In the genomic region with DNA sequence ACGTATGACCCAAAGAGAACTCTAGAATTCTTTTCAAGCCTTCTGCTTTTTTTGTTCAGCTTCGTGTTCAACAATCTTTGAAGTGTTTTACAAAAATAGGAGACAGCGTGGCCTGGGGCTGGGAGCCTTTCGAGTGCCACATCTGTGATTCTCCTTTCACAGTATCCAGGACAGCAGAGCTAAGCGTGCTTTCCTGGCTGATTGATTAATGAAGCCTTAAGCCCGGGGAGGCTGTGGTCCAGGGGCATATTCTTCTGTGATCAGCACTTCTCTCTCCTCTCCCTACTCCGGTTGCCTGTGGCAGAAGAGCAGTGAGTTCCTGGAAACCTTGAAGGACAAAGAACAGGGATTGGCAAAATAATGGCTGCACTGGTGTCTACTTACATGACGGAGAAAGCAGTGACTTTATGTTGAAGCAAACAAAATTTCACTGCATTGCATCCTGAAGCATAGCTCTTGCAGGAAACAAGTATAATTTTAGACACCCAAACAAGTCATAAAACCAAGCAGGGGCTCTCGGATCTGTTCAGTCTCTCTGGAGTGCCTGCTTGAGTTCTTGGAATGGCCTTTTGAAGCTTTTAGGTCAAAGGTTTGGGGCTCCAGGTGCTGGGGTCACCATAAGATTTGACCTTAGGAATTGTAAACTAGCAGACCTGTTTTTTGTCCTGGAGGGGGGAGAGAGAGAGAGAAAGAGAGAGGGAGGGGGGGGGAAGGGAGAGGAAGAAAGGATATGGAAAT, we compare ENCODE assay signal across 16 mouse cellular contexts. TPM values are rescaled to one million over a fixed set of nuclear protein-coding genes. Genes with fewer than 3 reads are reported as not detected.
A peak's percentile ranks its signal among the peaks of the same experiment; 100 is the strongest.
DNase-seq lines count a peak whose midpoint lies in the region; ATAC-seq and TF ChIP-seq lines count a peak whose summit lies in the region.
"Had no signal": no experiment of that assay in that cellular context is flagged by ENCODE, and none has a peak within 500 bp of the region (broad histone marks: within the 10 kb centered on the region; RNA-seq: fewer than 3 reads in every experiment).

No protein-coding gene starts in this region.

- no peaks in the 10 kb centered on the region for H3K9me3 ChIP-seq in hindbrain, embryonic 12.5 days (replicated peaks)
- H3K9me3 ChIP-seq in hindbrain, embryonic 16.5 days (ENCODE audit: control insufficient read depth, low read length), result no peaks in the 10 kb centered on the region
- H3K9me3 ChIP-seq in embryonic facial prominence, embryonic 10.5 days, result no peaks in the 10 kb centered on the region
- H3K9me3 ChIP-seq in midbrain, embryonic 14.5 days (ENCODE audit: control insufficient read depth, low read length), result no peaks in the 10 kb centered on the region
- H3K9me3 ChIP-seq in forebrain, postnatal 0 days (ENCODE audit: low read length), result no peaks in the 10 kb centered on the region
- H3K9me3 ChIP-seq: limb, embryonic 13.5 days had no signal

- H3K4me2 ChIP-seq in hindbrain, embryonic 12.5 days (replicated peaks), result no peak overlapping the region
- H3K4me2 ChIP-seq in hindbrain, embryonic 16.5 days (ENCODE audit: low read length), result no peak overlapping the region
- H3K4me2 ChIP-seq in midbrain, embryonic 14.5 days (ENCODE audit: low read length), result no peak overlapping the region
- no peak overlapping the region for H3K4me2 ChIP-seq in forebrain, postnatal 0 days (ENCODE audit: low read depth)
- H3K4me2 ChIP-seq: limb, embryonic 13.5 days had no signal

- no peaks in the 10 kb centered on the region for H3K36me3 ChIP-seq in hindbrain, embryonic 12.5 days
- H3K36me3 ChIP-seq in hindbrain, embryonic 16.5 days (ENCODE audit: control insufficient read depth, insufficient read depth, low read length), result no peaks in the 10 kb centered on the region
- no peaks in the 10 kb centered on the region for H3K36me3 ChIP-seq in embryonic facial prominence, embryonic 10.5 days (replicated peaks)
- H3K36me3 ChIP-seq in midbrain, embryonic 14.5 days (ENCODE audit: control insufficient read depth, insufficient read depth, low read length), result no peaks in the 10 kb centered on the region
- H3K36me3 ChIP-seq in forebrain, postnatal 0 days (ENCODE audit: insufficient read depth), result no peaks in the 10 kb centered on the region
- H3K36me3 ChIP-seq: limb, embryonic 13.5 days had no signal

- DNase-seq in embryo, embryonic 10 days (ENCODE audit: low spot score), result peak; percentile 62
- peak; percentile 25 for DNase-seq in embryonic facial prominence, embryonic 10.5 days (ENCODE audit: low spot score)
- DNase-seq in midbrain, embryonic 14.5 days, result peak; percentile 44
- DNase-seq in adrenal gland, postnatal 36 days, result no peak
- no peak for DNase-seq in heart, adult 18-20 months
- no peak for DNase-seq in forebrain, postnatal 0 days
- DNase-seq: cerebellum, postnatal 25 days had no signal

- ATAC-seq in hindbrain, embryonic 12.5 days (ENCODE audit: low FRiP score), result no peak
- ATAC-seq in hindbrain, embryonic 16.5 days, result no peak
- no peak for ATAC-seq in midbrain, embryonic 14.5 days (ENCODE audit: low FRiP score, low TSS enrichment)
- ATAC-seq in forebrain, postnatal 0 days, result no peak

- WGBS in hindbrain, embryonic 12.5 days, result 27% methylated on average over 9 of the region's 9 CpGs
- 27% methylated on average over 9 of the region's 9 CpGs for WGBS in hindbrain, embryonic 16.5 days
- 28% methylated on average over 9 of the region's 9 CpGs for WGBS in embryonic facial prominence, embryonic 10.5 days
- 41% methylated on average over 9 of the region's 9 CpGs for WGBS in midbrain, embryonic 14.5 days
- WGBS in forebrain, postnatal 0 days, result 38% methylated on average over 9 of the region's 9 CpGs

- no peak overlapping the region for H3K4me3 ChIP-seq in hindbrain, embryonic 12.5 days
- H3K4me3 ChIP-seq in hindbrain, embryonic 16.5 days (ENCODE audit: low read length), result no peak overlapping the region
- H3K4me3 ChIP-seq in embryonic facial prominence, embryonic 10.5 days, result no peak overlapping the region
- H3K4me3 ChIP-seq in midbrain, embryonic 14.5 days (replicated peaks; ENCODE audit: low read depth, low read length), result no peak overlapping the region
- no peak overlapping the region for H3K4me3 ChIP-seq in forebrain, postnatal 0 days (ENCODE audit: low read depth, low read length)
- H3K4me3 ChIP-seq: limb, embryonic 13.5 days had no signal

- no peak for TF ChIP-seq CTCF in forebrain, postnatal 0 days (IDR thresholded peaks at IDR 0.05; ENCODE audit: low read depth)

- peak overlapping the region; percentile 17; the same call in 1 of the 2 replicates for H3K27ac ChIP-seq in hindbrain, embryonic 12.5 days
- H3K27ac ChIP-seq in hindbrain, embryonic 16.5 days (ENCODE audit: low read depth, low read length), result no peak overlapping the region
- peak overlapping the region; percentile 55 for H3K27ac ChIP-seq in embryonic facial prominence, embryonic 10.5 days (replicated peaks)
- H3K27ac ChIP-seq in midbrain, embryonic 14.5 days (replicated peaks; ENCODE audit: low read depth, low read length), result no peak overlapping the region; the same call in 1 of the 2 replicates
- H3K27ac ChIP-seq in forebrain, postnatal 0 days (ENCODE audit: low read depth, low read length), result no peak overlapping the region
- H3K27ac ChIP-seq: limb, embryonic 13.5 days had no signal

- no peaks in the 10 kb centered on the region for H3K27me3 ChIP-seq in hindbrain, embryonic 12.5 days
- no peaks in the 10 kb centered on the region for H3K27me3 ChIP-seq in hindbrain, embryonic 16.5 days (replicated peaks; ENCODE audit: control insufficient read depth, insufficient read depth, low read length)
- H3K27me3 ChIP-seq in embryonic facial prominence, embryonic 10.5 days (replicated peaks; ENCODE audit: low read depth, poor library complexity, severe bottlenecking), result no peaks in the 10 kb centered on the region
- H3K27me3 ChIP-seq in midbrain, embryonic 14.5 days (ENCODE audit: control insufficient read depth, insufficient read depth, low read length), result no peaks in the 10 kb centered on the region
- H3K27me3 ChIP-seq in forebrain, postnatal 0 days (ENCODE audit: insufficient read depth, low read length), result no peaks in the 10 kb centered on the region
- H3K27me3 ChIP-seq: limb, embryonic 13.5 days had no signal

- peaks cover 3% of the 10 kb centered on the region for H3K4me1 ChIP-seq in hindbrain, embryonic 12.5 days
- H3K4me1 ChIP-seq in hindbrain, embryonic 16.5 days (ENCODE audit: control insufficient read depth, insufficient read depth, low read depth, low read length), result no peaks in the 10 kb centered on the region; the same call in 1 of the 2 replicates
- H3K4me1 ChIP-seq in embryonic facial prominence, embryonic 10.5 days, result peaks cover 14% of the 10 kb centered on the region
- no peaks in the 10 kb centered on the region for H3K4me1 ChIP-seq in midbrain, embryonic 14.5 days (ENCODE audit: control insufficient read depth, insufficient read depth, low read length)
- no peaks in the 10 kb centered on the region for H3K4me1 ChIP-seq in forebrain, postnatal 0 days (ENCODE audit: insufficient read depth)

- H3K9ac ChIP-seq in hindbrain, embryonic 12.5 days, result no peak overlapping the region
- no peak overlapping the region; the same call in 1 of the 2 replicates for H3K9ac ChIP-seq in hindbrain, embryonic 16.5 days (ENCODE audit: low read depth, low read length)
- H3K9ac ChIP-seq in midbrain, embryonic 14.5 days (replicated peaks; ENCODE audit: low read length), result no peak overlapping the region
- no peak overlapping the region for H3K9ac ChIP-seq in forebrain, postnatal 0 days
- H3K9ac ChIP-seq: limb, embryonic 13.5 days had no signal

RNA-seq across cellular contexts. Expression of a gene that starts 30.4 kb away (rescaled TPM):
- polyA plus RNA-seq in hindbrain, embryonic 12.5 days (2016; fragmentation: Nextera tagmentation; extraction: Ambion mirVana), result not detected in 2 replicates
- not detected in 2 replicates for polyA plus RNA-seq in hindbrain, embryonic 16.5 days (2015; fragmentation: Nextera tagmentation; extraction: Ambion mirVana)
- polyA plus RNA-seq in embryonic facial prominence, embryonic 10.5 days (2016; fragmentation: Nextera tagmentation; extraction: Ambion mirVana), result not detected in 2 replicates
- polyA plus RNA-seq in midbrain, embryonic 14.5 days (2014; fragmentation: Nextera tagmentation; extraction: Ambion mirVana), result not detected in 2 replicates
- total RNA-seq in adrenal gland, postnatal 36 days (2021), result not detected
- not detected for total RNA-seq in heart, adult 18-20 months (2021)
- total RNA-seq in forebrain, postnatal 0 days (2014; rRNA removed), result not detected in 2 replicates
- not detected in 2 replicates for polyA plus RNA-seq in forebrain, postnatal 0 days (2015; fragmentation: Nextera tagmentation; extraction: Ambion mirVana)
- total RNA-seq: layer of hippocampus, adult 18-20 months; megakaryocyte progenitor cell, adult 5-6 weeks had no signal
- polyA plus RNA-seq: heart, postnatal 0 days; limb, embryonic 13.5 days; neural tube, embryonic 14.5 days; small intestine, adult 2 months; thymus, postnatal 0 days had no signal

Comparison
In these comparisons a context has a peak if more than half of its experiments do, and no peak if none do; other contexts are left out.
1. H3K27ac ChIP-seq: peak in hindbrain, embryonic 12.5 days (single experiment) and embryonic facial prominence, embryonic 10.5 days (single experiment); none in hindbrain, embryonic 16.5 days (single experiment), midbrain, embryonic 14.5 days (single experiment) and forebrain, postnatal 0 days (single experiment).
2. DNase-seq: peak in embryo, embryonic 10 days (single experiment), embryonic facial prominence, embryonic 10.5 days (single experiment) and midbrain, embryonic 14.5 days (single experiment); none in adrenal gland, postnatal 36 days (0 of 2), heart, adult 18-20 months (0 of 2) and forebrain, postnatal 0 days (single experiment).